Mouse (Mus musculus) thymus, adult 2 months (tissue): ENCODE results near the gene Spata13.

Source experiments
- CTCF ChIP-seq: fragments of 200-500 bp; IDR thresholded peaks from 2 replicates; pipeline ENCODE4 v1.5.1; 2012; ENCODE audit warnings: mild to moderate bottlenecking, control low read depth, low read length, moderate library complexity, borderline replicate concordance; ENCODE audit not compliant: control insufficient read depth, poor library complexity, insufficient read depth; ENCODE audit errors: extremely low read depth
- POLR2A ChIP-seq: fragments of 200-500 bp; IDR thresholded peaks from 2 replicates; pipeline ENCODE4 v1.6.1; 2012; ENCODE audit warnings: mild to moderate bottlenecking, low read length, control low read depth, moderate library complexity; ENCODE audit not compliant: control insufficient read depth, poor library complexity, insufficient read depth; ENCODE audit errors: extremely low read depth

DNA sequence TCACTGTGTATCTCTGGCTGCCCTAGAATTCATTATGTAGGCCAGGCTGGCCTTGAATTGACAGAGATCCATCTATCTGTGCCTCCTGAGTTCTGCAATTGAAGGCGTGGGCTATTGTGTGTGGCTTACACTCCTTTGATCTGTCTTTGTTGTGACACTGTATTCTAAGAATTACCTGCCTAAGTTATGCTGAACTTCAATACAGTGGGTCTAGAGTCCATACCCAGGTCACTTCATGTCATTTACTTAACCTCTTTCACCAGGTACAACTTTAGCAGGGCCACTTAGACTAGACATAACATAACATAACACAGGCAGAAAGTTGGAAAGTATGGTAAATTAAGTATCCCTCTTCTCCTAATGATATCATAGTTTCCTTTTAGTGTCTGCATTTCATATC is 15.2 kb downstream of the Spata13 start:
- TF ChIP-seq POLR2A = no peak
- no peak for TF ChIP-seq CTCF
